Mouse (Mus musculus) forebrain, embryonic 16.5 days (tissue): ENCODE data around the gene Fntb. TPM values are rescaled to one million over a fixed set of nuclear protein-coding genes. Genes with fewer than 3 reads are reported as not detected.

Experiments used
- ATAC-seq: fragments of 200-750 bp; cut with Nextera tagmentation; 2 replicates; pipeline ENCODE4 v1.8.0; 2017; ENCODE audit warnings: mild to moderate bottlenecking, moderate library complexity
- H3K27ac ChIP-seq: fragments of 300-500 bp; sonication (generic); 2 replicates; pipeline ENCODE4 v1.5.1; 2014; ENCODE audit warnings: low read length, control low read depth
- H3K27me3 ChIP-seq: fragments of 300-500 bp; sonication (generic); replicated peaks from 2 replicates; pipeline ENCODE4 v1.6.1; 2014; ENCODE audit warnings: low read length; ENCODE audit not compliant: control insufficient read depth, insufficient read depth
- H3K36me3 ChIP-seq: fragments of 300-500 bp; sonication (generic); 2 replicates; pipeline ENCODE4 v1.6.1; 2014; ENCODE audit not compliant: control insufficient read depth, insufficient read depth
- H3K4me1 ChIP-seq: fragments of 300-500 bp; sonication (generic); replicated peaks from 2 replicates; pipeline ENCODE4 v1.6.1; 2014; ENCODE audit warnings: low read length; ENCODE audit not compliant: control insufficient read depth, insufficient read depth
- H3K4me2 ChIP-seq: fragments of 300-500 bp; sonication (generic); 2 replicates; pipeline ENCODE4 v1.6.1; 2014; ENCODE audit warnings: mild to moderate bottlenecking, low read length, control low read depth
- H3K4me3 ChIP-seq: fragments of 300-500 bp; sonication (generic); replicated peaks from 2 replicates; pipeline ENCODE4 v1.5.1; 2014; ENCODE audit warnings: mild to moderate bottlenecking, low read length, control low read depth
- H3K9ac ChIP-seq: fragments of 300-500 bp; sonication (generic); replicated peaks from 2 replicates; pipeline ENCODE4 v1.6.1; 2014; ENCODE audit warnings: low read depth, low read length, control low read depth
- H3K9me3 ChIP-seq: fragments of 300-500 bp; sonication (generic); 2 replicates; pipeline ENCODE4 v1.6.1; 2016; ENCODE audit warnings: low read length; ENCODE audit not compliant: control insufficient read depth
- WGBS: fragments of 180-500 bp; shearing (Covaris S2); extraction: QIAGEN DNeasy Blood & Tissue Kit; methylation state at CpG from one replicate; pipeline ENCODE4 v1.1.7; 2014; 5-methylcytosine and 5-hydroxymethylcytosine counted together
- polyA plus RNA-seq: library from polyadenylated mRNA; unstranded; fragments of >200 nt; fragmentation: Nextera tagmentation; extraction: Ambion mirVana; gene quantifications from 2 replicates; pipeline ENCODE4 v1.2.1, GENCODE M21; 2015

Gene Fntb
- polyA plus RNA-seq, 1 experiment from 2014 or later: 38.0 TPM

- H3K27me3 ChIP-seq: no peaks in the 10 kb centered on the region
- H3K9me3 ChIP-seq: no peaks in the 10 kb centered on the region
- 97% methylated on average over 3 of the region's 3 CpGs for WGBS
- no peak overlapping the region for H3K4me2 ChIP-seq
- no peak overlapping the region for H3K27ac ChIP-seq
- no peak for ATAC-seq
- no peak overlapping the region for H3K9ac ChIP-seq
- H3K4me1 ChIP-seq: no peaks in the 10 kb centered on the region
- peaks cover 31% of the 10 kb centered on the region for H3K36me3 ChIP-seq
- no peak overlapping the region for H3K4me3 ChIP-seq
Observed at GRCm38 (mm10) chr12:76947487-76947886, 182.1 kb downstream of the Fntb start.

GRCm38 (mm10) chr12:76948185-76948584 lies 182.8 kb downstream of the Fntb start:
- Histone ChIP-seq H3K9me3 (no peaks in the 10 kb centered on the region), H3K36me3 (peaks cover 34% of the 10 kb centered on the region), H3K27me3 (no peaks in the 10 kb centered on the region), H3K9ac (no peak overlapping the region), H3K4me1 (no peaks in the 10 kb centered on the region), H3K4me2 (no peak overlapping the region), H3K4me3 (no peak overlapping the region), H3K27ac (no peak overlapping the region)
- WGBS: 92% methylated on average over 2 of the region's 2 CpGs
- ATAC-seq: no peak

GRCm38 (mm10) chr12:76948781-76949180 lies 183.4 kb downstream of the Fntb start:
- Histone ChIP-seq H3K9ac (no peak overlapping the region), H3K4me1 (no peaks in the 10 kb centered on the region), H3K4me2 (no peak overlapping the region), H3K4me3 (no peak overlapping the region), H3K36me3 (peaks cover 34% of the 10 kb centered on the region), H3K9me3 (no peaks in the 10 kb centered on the region), H3K27me3 (no peaks in the 10 kb centered on the region), H3K27ac (no peak overlapping the region)
- WGBS: 92% methylated on average over 3 of the region's 3 CpGs
- ATAC-seq: no peak

GRCm38 (mm10) chr12:76950330-76950729 lies 184.9 kb downstream of the Fntb start:
- H3K27me3 ChIP-seq: no peaks in the 10 kb centered on the region
- H3K9me3 ChIP-seq: no peaks in the 10 kb centered on the region
- no peak overlapping the region for H3K4me2 ChIP-seq
- H3K27ac ChIP-seq: no peak overlapping the region
- peaks cover 8% of the 10 kb centered on the region for H3K4me1 ChIP-seq
- 92% methylated on average over 5 of the region's 5 CpGs for WGBS
- H3K9ac ChIP-seq: no peak overlapping the region
- ATAC-seq: no peak
- no peak overlapping the region for H3K4me3 ChIP-seq
- peaks cover 29% of the 10 kb centered on the region for H3K36me3 ChIP-seq

GRCm38 (mm10) chr12:76953750-76954363 lies 188.5 kb downstream of the Fntb start:
- Histone ChIP-seq H3K36me3 (peaks cover 17% of the 10 kb centered on the region), H3K4me1 (peaks cover 10% of the 10 kb centered on the region), H3K9ac (no peak overlapping the region), H3K27me3 (no peaks in the 10 kb centered on the region), H3K27ac (no peak overlapping the region), H3K4me2 (no peak overlapping the region), H3K9me3 (no peaks in the 10 kb centered on the region), H3K4me3 (no peak overlapping the region)
- no peak for ATAC-seq
- 86% methylated on average over 2 of the region's 2 CpGs for WGBS

GRCm38 (mm10) chr12:76954698-76955423 lies 189.5 kb downstream of the Fntb start:
- peaks cover 10% of the 10 kb centered on the region for H3K4me1 ChIP-seq
- H3K27me3 ChIP-seq: no peaks in the 10 kb centered on the region
- ATAC-seq: peak; percentile 85
- H3K9me3 ChIP-seq: no peaks in the 10 kb centered on the region
- H3K4me2 ChIP-seq: no peak overlapping the region
- WGBS: 56% methylated on average over 10 of the region's 10 CpGs
- 0 out of 2 replicates have a peak overlapping the region, but pooled peaks have one; percentile 3 for H3K27ac ChIP-seq
- H3K9ac ChIP-seq: no peak overlapping the region
- H3K4me3 ChIP-seq: no peak overlapping the region
- peaks cover 17% of the 10 kb centered on the region for H3K36me3 ChIP-seq

GRCm38 (mm10) chr12:76957688-76958087 lies 192.3 kb downstream of the Fntb start:
- Histone ChIP-seq H3K4me3 (no peak overlapping the region), H3K27me3 (no peaks in the 10 kb centered on the region), H3K4me2 (no peak overlapping the region), H3K36me3 (peaks cover 5% of the 10 kb centered on the region), H3K9ac (no peak overlapping the region), H3K9me3 (no peaks in the 10 kb centered on the region), H3K4me1 (peaks cover 20% of the 10 kb centered on the region), H3K27ac (no peak overlapping the region)
- 86% methylated on average over 5 of the region's 5 CpGs for WGBS
- ATAC-seq: no peak

GRCm38 (mm10) chr12:76961052-76961931 lies 195.9 kb downstream of the Fntb start:
- Histone ChIP-seq H3K4me2 (peak overlapping the region; percentile 85), H3K27me3 (no peaks in the 10 kb centered on the region), H3K27ac (peak overlapping the region; percentile 62), H3K9me3 (no peaks in the 10 kb centered on the region), H3K36me3 (peaks cover 4% of the 10 kb centered on the region; the same call in 1 of the 2 replicates), H3K4me1 (peaks cover 13% of the 10 kb centered on the region), H3K9ac (peak overlapping the region; percentile 67), H3K4me3 (peak overlapping the region; percentile 72)
- no peak; the same call in 1 of the 2 replicates for ATAC-seq
- WGBS: 8% methylated on average over 32 of the region's 45 CpGs
